Mouse (Mus musculus) induced T-regulatory cell, adult 2 months (primary cell): ENCODE data around the gene Uvrag.
A peak's percentile ranks its signal among the peaks of the same experiment; 100 is the strongest.
"Not testable (repeated sequence)": the region's sequence is repeated elsewhere in the genome, so short reads cannot be mapped to it uniquely, and the experiment has no call there.

Source experiments
- DNase-seq: peaks from one replicate; pipeline ENCODE4 v3.0.0-alpha.2; 2012; ENCODE audit warnings: low read depth

The Uvrag gene

DNA sequence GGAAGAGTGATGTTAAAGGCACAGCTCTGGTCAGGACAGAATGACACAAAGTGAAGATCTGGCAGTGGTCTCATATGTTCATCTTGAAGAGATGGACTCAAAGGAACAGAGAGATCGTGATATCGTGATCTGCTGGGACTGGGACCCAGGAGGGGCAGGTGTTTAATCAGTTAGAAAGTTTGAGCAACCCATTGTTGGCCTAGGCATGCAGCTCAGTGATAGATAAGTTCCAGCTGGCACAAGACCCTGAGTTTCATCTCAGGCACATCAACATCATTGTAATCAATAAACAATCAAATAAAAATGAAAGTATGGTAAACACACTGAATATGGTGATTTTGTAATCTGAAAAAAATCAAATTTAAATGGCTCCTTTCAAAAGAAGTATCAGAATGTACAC lies 43.8 kb downstream of the Uvrag start:
- DNase-seq = no peak

DNA sequence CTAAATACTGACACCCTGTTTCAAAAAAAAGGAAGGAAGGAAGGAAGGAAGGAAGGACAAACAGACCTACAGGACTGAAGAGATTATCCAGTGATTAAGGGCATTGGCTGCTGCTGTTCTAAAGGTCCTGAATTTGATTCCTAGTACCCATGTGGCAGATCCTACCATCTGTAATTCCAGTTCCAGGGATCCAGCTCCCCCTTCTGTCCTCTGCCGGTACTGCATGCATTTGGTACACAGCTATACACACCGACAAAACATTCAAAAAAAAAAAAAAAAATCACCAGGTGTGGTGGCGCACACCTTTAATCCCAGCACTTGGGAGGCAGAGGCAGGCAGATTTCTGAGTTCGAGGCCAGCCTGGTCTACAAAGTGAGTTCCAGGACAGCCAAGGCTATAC lies 45.8 kb downstream of the Uvrag start:
- peak; percentile 79 for DNase-seq

DNA sequence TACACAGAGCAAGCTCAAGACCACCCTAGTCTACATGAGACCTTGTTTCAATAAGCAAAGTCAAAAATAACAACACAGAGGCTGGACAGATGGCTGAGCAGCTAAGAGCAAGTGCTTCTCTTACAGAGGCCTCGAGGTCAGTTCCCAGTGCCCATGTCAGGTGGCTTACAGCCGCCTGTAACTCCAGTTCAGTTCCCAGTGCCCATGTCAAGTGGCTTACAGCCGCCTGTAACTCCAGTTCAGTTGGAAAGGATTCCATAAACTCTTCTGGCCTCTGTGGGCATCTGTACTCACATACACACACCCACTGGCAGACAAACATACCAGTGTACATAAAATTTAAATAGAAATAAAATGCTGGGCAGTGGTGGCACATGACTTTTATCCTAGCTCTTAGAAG lies 46.6 kb downstream of the Uvrag start:
- no peak for DNase-seq

DNA sequence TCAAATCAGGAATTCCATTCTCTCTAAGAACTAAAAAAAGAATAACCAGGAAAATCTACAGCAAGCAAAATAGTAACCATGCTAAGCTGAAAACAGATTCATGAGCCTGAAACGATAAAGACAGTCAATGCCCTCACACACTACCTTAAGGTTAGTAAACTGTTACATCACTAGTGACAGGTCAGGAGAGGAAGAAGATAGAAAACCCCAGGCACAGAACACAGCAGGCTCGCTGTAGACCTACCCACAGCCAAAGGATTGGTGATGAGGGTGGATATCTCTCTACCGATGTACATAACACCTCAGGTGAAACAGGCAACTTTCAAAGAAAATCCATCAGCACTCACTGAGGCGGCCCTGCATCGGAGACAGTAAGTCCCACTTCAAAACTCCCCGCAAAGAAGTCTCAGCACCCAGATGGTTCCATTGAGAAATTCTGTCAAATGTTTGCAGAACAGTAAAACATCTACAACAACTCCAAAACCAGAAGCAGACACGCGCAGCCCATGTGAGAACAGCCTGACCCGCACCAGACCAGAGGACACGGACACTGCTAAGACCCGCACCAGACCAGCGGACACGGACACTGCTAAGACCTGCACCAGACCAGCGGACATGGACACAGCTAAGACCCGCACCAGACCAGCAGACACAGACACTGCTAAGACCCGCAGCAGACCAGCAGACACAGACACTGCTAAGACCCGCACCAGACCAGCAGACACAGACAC lies 48.9 kb downstream of the Uvrag start:
- DNase-seq = no peak

DNA sequence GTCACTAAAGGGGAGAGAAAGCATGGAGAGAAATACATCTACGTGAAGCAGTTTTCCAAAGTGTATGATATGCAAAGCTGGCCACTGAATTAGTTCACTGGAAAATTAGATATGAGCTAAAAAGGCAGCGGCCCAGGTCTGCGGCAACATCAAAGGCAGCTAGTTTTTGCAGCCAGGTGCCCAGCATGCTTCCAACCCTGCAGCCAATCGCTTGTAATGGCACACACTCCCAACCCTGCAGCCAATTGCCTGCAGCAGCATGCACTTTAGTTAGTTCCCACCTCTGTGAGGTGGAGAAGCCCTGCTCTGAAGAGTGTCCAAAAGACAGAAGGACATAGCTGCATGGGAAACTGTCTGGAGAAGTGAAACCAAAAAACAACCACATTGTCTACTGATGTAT lies 51.2 kb downstream of the Uvrag start:
- no peak for DNase-seq

DNA sequence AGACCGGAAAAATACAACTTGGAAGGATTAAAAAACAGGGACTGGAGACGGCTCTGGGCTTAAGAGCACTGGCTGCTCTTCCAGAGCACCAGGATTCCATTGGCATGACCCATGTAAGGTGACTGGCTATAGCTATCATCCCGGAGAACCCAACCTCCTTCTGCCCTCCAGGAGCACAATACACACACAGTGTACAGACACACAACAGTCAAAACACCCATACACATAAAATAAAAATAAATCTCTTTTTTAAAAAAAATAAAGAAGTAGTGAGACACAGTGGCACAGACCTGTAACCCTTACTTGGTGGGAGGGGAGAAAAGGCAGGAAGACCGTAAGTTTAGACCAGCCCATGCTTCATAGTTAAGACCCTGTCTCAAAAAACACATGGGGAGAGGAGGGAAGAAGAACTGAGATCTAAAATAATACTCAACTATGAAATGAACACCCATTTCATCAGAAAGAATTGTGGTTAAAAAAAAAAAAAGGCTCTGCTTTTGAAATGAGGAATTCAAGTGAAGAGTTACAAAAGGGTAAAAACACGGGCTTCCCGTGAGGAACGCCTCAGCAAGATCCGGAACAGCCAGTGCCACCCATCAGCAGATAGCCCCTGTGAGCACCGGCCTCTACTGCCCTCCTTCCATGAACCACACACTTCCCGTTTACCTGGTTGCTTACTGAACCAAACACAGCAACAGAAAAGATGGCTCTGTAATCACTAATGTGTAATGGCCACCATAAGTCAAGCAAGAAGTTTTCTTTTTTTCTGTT lies 52.2 kb downstream of the Uvrag start:
- no peak for DNase-seq

DNA sequence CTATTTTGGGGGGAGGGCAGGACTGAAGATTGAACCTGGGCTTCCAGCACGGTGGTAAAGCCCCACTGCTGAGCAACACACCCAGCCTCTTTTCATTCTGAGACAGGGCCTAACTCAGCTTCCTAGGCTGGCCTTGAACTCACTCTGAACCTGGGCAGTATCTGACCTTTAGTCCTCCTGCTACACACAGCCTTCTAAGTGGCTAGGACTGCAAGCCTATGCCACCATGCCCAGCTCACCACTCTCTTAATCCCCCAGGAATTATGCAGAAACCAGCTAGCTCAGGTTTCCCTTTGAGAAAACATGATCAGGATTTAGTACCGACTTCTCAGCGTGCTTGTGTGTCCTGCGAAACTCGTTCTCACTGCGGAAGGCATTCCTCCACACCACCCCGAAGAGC lies 53.4 kb downstream of the Uvrag start:
- DNase-seq = no peak

DNA sequence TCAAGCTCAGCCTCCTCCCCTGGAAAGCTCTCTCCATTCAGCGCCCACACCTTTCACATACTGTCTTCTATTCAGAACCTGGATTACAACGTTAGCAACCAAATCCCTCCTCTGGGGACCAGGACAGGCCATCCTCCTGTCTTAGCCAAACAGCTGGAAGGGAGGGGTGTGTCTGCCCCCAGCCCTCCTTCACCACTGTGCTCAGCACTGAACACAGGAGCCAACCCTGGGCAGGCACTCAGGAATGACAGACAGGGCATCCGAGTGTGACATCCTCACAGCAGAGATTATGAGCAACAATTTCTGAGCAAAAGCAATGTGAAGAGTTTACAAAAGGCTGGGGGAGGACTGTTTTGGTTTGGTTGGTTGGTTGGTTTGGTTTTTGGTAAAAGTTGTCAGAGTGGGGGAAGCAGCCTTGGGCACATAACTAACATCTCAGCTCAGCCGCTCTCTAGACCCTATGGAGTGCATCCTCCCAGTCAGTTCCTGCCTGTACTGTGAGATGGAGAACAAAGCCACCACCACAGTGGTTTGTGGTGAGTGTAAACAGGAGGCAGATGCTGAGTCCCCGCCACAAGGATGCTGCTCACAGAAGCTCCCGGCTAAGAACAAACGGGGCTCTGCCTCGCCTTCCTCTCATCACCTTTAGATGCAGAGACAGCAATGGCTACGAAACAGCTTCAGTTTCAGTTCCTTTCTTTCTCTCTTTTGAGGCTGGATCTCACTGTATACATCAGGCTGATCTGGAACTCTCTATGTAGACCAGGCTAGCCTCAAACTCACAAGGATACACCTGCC lies 54.1 kb downstream of the Uvrag start:
- peak; percentile 58 for DNase-seq

DNA sequence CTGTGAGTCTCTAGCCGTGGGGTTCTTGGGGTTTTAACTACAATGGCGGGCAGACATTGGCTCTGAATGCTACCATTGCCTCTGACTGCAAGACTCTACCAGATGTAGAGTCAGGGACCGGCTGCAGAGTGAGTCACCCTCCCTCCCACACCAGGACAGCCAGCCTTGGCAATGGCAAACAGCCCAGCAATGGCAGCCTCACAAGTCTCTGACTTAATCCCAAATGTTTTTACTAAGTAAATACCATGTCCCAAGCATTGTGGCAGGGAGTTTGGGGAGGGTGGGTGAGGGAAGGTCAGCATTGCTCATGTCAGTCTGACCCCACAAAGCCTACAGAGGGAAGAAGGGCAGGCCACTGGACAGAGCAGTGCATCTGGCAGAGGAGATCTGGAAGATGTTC lies 55.7 kb downstream of the Uvrag start:
- DNase-seq = no peak

DNA sequence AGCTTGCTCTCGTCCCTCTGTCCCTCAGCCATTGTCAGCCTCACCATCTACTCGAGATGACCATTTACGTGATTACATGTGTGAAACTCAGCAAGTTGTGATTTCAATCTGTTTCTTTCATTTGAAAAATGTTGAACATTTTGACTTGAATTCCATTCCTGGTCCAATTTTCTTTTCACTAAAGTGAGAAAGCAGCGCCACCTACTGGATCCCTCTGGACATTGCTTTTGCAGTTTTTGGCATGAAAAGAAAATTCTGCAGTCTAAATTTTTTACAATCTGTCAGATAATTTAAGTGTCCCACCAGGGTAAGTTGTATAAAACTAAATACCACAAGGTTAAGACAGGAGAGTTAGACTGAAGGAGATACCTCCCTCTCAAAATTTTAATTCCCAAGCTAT lies 61.4 kb downstream of the Uvrag start:
- DNase-seq = peak; percentile 75

DNA sequence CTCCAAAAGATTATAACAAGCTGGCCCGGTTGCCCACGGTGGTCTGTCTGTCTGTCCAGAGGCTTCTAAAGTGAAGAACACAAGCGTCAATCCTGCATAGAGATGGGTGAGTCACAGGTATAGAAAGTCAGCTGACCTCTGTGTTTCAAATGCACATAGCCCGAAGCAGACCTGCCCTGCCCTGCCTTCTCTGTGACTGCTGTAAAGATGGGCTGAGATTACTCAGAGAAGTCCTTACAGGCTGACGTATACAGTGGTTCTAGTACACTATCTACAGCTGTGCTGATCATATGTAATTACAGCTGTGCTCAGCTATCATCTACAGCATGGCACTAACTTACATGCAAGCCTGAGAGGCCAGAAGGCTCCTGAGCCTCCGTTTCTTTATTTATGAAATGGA lies 62.1 kb downstream of the Uvrag start:
- DNase-seq = no peak

DNA sequence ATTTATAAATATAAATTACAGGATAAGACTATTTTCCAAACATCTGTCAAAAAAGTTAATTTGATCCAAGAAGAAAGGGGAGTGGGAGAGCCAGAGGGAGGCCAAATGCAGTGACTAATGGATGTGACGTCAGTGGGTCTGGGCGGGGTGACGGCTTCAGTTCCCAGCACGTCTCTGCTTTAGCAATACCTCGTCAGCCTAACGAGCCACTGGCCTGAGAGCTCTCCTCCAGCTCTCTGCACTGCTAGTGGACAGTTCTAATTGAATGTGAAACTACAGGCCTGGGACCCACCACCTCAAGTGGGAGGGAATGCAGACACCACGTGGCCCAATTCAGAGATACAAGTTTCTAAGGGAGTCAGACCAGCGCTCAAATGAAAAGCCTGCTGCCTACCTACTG lies 63.7 kb downstream of the Uvrag start:
- no peak for DNase-seq

DNA sequence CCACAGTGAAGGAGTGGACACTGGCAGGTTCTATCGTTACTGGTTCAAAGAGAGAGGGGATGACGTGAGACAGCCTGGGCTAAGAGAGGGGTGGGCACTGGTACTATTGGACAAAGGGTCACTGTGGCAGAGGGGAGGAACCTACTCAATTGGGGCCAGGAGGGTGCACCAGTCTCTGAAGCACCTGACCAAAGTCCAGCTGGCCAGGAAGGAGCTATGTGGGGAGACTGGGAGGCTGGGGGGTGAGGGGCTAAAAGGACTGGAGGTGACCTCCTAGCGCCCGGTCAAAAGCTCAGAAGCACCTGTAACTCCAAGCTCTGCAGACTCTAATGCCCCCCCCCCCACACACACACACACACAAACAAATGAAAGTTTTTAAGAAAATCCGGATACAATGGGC lies 65.8 kb downstream of the Uvrag start:
- DNase-seq = no peak

DNA sequence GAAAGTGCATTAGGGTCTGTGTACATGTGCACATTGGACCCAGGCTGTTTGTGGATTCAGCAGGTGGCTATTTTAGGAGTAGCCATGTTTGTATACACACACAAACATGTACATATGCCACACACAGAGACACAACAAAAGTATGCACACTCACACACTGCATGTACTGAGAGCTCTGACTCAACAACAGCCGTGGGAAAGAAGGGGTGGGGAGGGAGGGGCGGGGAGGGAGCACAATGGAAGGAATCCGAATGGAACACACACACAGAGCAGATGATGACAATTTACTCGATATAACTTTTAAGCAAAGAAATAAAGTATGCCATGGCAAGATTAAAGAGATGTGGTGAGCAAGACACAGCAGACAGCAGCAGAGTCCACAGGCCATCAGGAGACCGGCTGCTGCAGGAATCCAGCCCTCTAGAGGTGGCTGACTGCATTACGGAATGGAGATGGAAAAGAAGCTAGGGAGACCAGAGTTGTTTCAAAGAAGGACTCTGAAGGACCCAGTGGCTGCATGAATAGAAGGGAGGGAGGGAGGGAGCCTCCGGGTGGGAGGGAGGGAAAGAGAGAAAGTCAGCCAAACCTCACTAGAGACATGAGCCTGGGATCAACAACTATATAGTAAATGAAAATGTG lies 67.1 kb downstream of the Uvrag start:
- DNase-seq = peak; percentile 20

DNA sequence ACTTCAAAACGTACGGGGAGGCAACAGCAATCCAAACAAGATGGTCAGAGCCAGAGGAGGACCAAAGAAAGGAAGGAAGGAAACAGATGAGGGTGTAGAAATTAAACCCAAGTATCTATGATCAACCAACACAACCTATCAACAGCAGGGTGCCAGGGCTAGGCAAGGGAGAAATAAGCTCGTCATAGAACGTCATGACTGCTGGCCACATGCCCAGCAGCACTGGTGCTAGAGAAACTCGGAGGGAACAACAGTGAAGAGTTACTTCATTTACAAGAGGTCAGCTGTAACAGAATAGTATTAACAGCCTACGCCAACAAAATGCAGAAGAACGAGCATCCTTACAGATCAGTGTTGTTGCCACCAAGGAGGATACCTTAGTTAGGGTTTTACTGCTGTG lies 73.2 kb downstream of the Uvrag start:
- no peak for DNase-seq

DNA sequence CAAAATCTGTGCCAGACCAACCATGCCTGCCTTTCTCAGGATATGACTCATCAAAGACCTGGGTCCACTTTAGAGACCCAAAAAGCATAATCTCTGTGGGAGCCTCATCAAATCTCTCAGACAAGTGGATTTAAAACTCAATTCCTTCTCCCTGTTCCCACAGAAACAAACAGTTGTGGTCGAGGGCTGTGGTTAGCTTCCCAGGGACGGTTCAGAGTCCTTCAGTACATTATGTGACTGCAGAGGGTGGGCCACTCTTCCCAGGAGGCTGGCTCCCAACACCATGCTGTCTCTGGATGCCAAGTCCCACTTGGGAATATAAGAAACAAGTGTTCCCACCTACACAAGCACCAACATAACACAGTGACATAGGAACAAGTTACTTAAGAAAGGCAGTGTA lies 75.0 kb downstream of the Uvrag start:
- no peak for DNase-seq

DNA sequence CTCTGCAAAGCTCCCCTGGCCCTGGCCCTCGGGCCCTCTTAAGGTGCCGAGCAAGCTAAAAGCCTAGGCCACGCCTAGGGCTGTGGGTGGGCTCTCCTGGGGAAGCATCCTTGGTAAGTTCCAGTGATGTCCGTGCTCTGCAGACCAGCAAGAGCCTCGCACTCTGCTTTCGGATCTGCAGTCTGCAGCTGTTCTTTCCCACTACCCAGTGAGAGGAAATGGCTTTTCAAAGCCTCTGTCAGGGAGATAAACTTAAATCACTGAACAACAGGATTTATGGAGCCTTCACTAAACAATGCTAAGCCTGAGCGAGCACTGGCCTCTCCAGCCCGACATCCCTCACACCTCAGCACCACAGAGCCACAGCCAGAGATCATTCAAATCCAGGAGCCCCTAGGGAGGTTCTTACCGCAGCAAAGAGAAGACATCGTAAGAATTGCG lies 75.5 kb downstream of the Uvrag start:
- no peak for DNase-seq

DNA sequence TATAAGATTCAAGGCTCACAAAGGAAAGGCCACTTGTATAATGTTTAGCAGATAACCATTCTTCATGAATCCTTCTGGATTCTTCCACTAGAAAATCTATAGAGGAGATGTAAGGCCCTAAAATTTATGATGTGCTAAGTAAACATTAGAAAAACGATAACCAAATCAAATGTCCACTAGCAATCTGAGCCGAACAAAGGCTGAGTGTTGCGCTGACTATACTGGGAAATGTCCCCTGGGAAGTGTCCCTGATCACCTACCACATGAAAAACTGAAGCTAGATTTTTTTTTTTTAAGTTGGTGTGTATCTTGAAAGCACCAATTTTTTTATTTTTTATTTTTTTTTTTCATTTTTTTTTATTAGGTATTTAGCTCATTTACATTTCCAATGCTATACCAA lies 76.1 kb downstream of the Uvrag start:
- no peak for DNase-seq

DNA sequence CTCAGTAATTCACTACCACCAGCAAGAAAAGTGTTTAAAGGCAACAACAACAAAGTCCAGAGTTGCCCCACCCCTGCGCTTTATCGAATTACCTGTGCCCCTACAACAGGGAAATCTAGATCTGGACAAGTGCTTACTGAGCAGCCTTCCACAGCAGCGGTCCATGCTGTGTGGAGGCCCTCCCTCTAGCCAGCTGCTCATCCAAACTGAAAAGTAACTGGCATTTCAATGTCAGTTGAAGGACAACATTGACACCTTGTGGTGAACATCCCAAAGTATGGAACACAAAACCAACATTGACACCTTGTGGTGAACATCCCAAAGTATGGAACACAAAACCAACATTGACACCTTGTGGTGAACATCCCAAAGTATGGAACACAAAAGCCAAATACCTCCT lies 78.7 kb downstream of the Uvrag start:
- DNase-seq = not testable (repeated sequence)

DNA sequence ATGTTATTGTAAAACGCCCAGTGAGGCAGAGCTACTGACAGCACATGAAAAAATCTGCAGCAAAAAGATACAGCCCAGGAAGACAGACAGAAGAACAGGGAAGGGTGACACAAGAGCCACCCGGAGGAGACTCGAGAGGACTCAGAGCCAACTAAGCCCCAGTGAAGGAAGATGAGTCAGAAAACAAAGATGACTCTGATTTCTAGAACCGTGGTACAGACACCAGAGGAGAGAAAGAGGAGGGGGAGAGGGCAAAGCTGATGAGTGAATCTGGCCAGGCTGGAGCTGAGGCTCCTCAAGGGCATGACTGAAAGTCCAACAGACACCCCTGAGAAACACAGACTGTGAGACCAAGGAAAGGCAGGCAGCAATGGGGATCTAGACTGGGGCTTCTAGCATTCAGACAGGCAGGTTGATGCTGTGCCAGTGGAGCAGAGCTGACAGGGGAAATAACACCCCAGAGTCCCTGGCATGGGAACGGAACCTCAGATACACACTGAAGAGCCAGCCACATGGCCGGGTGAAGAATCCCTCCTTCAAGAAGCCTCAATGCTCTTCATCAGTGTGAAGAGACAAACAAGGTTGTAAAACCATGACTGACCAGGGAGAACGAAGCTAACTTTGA lies 79.8 kb downstream of the Uvrag start:
- no peak for DNase-seq

DNA sequence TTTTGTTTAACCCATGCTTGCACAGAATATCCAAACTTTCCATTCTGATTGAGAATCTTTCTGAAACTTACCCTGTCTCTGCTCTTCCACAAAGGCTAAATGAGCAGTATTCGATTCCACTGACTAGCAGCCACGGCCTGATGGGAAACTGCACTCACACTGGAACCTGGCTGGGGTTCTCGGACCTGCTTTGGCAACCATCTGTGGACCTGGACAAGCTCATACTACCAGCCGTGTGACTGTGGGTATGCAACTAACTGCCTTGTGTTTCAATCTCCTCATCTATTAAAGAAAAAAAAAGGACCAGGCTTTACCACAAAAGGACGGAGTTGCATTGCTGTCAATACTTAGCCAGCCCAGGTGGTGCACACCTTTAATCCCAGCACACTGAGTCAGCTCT lies 80.5 kb downstream of the Uvrag start:
- DNase-seq = no peak

DNA sequence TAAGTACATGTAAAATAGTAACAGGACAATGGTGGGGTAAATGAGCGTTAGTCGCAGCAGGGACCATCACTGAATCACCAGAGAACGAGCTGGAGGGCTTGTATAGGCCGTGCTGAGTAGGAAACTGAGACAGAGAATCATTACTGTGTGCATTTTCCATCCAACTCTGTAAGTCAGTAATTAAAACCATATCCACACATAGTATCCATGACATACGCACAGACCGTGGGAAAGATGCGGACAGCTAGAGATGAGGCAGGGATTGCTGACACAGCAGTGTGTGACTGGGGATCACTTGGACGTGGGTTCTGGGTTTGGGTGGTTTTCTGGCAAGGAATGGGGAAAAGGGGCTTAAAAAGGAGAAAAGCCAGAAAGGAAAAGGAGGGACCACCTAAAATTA lies 81.0 kb downstream of the Uvrag start:
- DNase-seq = no peak
